Mouse (Mus musculus): Measurements from ENCODE around the gene Syt11. TPM values are rescaled to one million over a fixed set of nuclear protein-coding genes. Genes with fewer than 3 reads are reported as not detected.
"Not testable (repeated sequence)": the region's sequence is repeated elsewhere in the genome, so short reads cannot be mapped to it uniquely, and the experiment has no call there.

The Syt11 gene
- polyA plus RNA-seq, 1 experiment = 3.6 TPM

GRCm38 (mm10) chr3:88717831-88718230, 57.1 kb downstream of the Syt11 start:
- DNase-seq (ENCODE audit: low read depth in 1 of 2, low spot score in 2 of 2) = no peak
- WGBS = 4% methylated on average over 1 of the region's 1 CpGs
- 0 out of 2 replicates have a peak, but pooled peaks cover 3% of the 10 kb centered on the region for H3K4me1 ChIP-seq (ENCODE audit: control insufficient read depth, insufficient read depth, insufficient read length)
- TF ChIP-seq CTCF (IDR thresholded peaks at IDR 0.05; ENCODE audit: extremely low read depth, insufficient read depth, insufficient read length, insufficient replicate concordance) = no peak
- no peak for TF ChIP-seq POLR2A (IDR thresholded peaks at IDR 0.05; ENCODE audit: low read depth, low read length)
- H3K36me3 ChIP-seq (ENCODE audit: control insufficient read depth, insufficient read depth, low read length) = peaks cover 8% of the 10 kb centered on the region
- no peak overlapping the region for H3K27ac ChIP-seq (ENCODE audit: insufficient read depth, low read length)
- H3K4me3 ChIP-seq (ENCODE audit: extremely low read depth, insufficient read depth, insufficient read length) = peak overlapping the region; percentile 73; the same call in 1 of the 2 replicates
- H3K27me3 ChIP-seq (ENCODE audit: control insufficient read depth, insufficient read depth, low read length) = no peaks in the 10 kb centered on the region

GRCm38 (mm10) chr3:88717198-88717798, 57.7 kb downstream of the Syt11 start:
- H3K36me3 ChIP-seq (ENCODE audit: control insufficient read depth, insufficient read depth, low read length) = peaks cover 11% of the 10 kb centered on the region

GRCm38 (mm10) chr3:88716399-88717197, 58.4 kb downstream of the Syt11 start, which contains the start of gene Rit1:
Gene Rit1, plus strand, starts transcription at chr3:88716838.
- WGBS = 1% methylated on average over 27 of the region's 27 CpGs

More at GRCm38 (mm10) chr3:88717198-88717798, 57.7 kb downstream of the Syt11 start:
- 0 out of 2 replicates have a peak, but pooled peaks cover 3% of the 10 kb centered on the region for H3K4me1 ChIP-seq (ENCODE audit: control insufficient read depth, insufficient read depth, insufficient read length)
- TF ChIP-seq CTCF (IDR thresholded peaks at IDR 0.05; ENCODE audit: extremely low read depth, insufficient read depth, insufficient read length, insufficient replicate concordance) = no peak
- TF ChIP-seq POLR2A (IDR thresholded peaks at IDR 0.05; ENCODE audit: low read depth, low read length) = no peak
- peak overlapping the region; percentile 38 for H3K27ac ChIP-seq (ENCODE audit: insufficient read depth, low read length)
- peak in 1 of 2 experiments; percentile 6 for DNase-seq (ENCODE audit: low read depth in 1 of 2, low spot score in 2 of 2)
- H3K4me3 ChIP-seq (ENCODE audit: extremely low read depth, insufficient read depth, insufficient read length) = peak overlapping the region; percentile 73
- 4% methylated on average over 9 of the region's 9 CpGs for WGBS
- no peaks in the 10 kb centered on the region for H3K27me3 ChIP-seq (ENCODE audit: control insufficient read depth, insufficient read depth, low read length)

GRCm38 (mm10) chr3:88715716-88716115, 59.2 kb downstream of the Syt11 start:
- not testable (repeated sequence) for H3K4me1 ChIP-seq (ENCODE audit: control insufficient read depth, insufficient read depth, insufficient read length); H3K4me3 ChIP-seq (ENCODE audit: extremely low read depth, insufficient read depth, insufficient read length); DNase-seq (ENCODE audit: low read depth in 1 of 2, low spot score in 2 of 2); H3K27me3 ChIP-seq (ENCODE audit: control insufficient read depth, insufficient read depth, low read length); H3K27ac ChIP-seq (ENCODE audit: insufficient read depth, low read length)
- H3K36me3 ChIP-seq (ENCODE audit: control insufficient read depth, insufficient read depth, low read length) = peaks cover 22% of the 10 kb centered on the region
- WGBS = 95% methylated on average over 5 of the region's 5 CpGs

More at GRCm38 (mm10) chr3:88716399-88717197, 58.4 kb downstream of the Syt11 start, which contains the start of gene Rit1:
- peaks cover 15% of the 10 kb centered on the region for H3K36me3 ChIP-seq (ENCODE audit: control insufficient read depth, insufficient read depth, low read length)
- 0 out of 2 replicates have a peak, but pooled peaks cover 3% of the 10 kb centered on the region for H3K4me1 ChIP-seq (ENCODE audit: control insufficient read depth, insufficient read depth, insufficient read length)
- peak within 1 kb of the TSS; percentile 73 for H3K4me3 ChIP-seq (ENCODE audit: extremely low read depth, insufficient read depth, insufficient read length)
- peak; percentile 69 to 80 for DNase-seq (ENCODE audit: low read depth in 1 of 2, low spot score in 2 of 2)
- peak within 1 kb of the TSS; percentile 38 for H3K27ac ChIP-seq (ENCODE audit: insufficient read depth, low read length)
- TF ChIP-seq CTCF (IDR thresholded peaks at IDR 0.05; ENCODE audit: extremely low read depth, insufficient read depth, insufficient read length, insufficient replicate concordance) (no peak), POLR2A (IDR thresholded peaks at IDR 0.05; ENCODE audit: low read depth, low read length) (peak; percentile 52; the same call in 1 of the 2 replicates)
- no peaks in the 10 kb centered on the region for H3K27me3 ChIP-seq (ENCODE audit: control insufficient read depth, insufficient read depth, low read length)

GRCm38 (mm10) chr3:88714725-88715124, 60.2 kb downstream of the Syt11 start:
- H3K36me3 ChIP-seq (ENCODE audit: control insufficient read depth, insufficient read depth, low read length) = peaks cover 27% of the 10 kb centered on the region
- 87% methylated on average over 2 of the region's 2 CpGs for WGBS

GRCm38 (mm10) chr3:88713709-88714108, 61.3 kb downstream of the Syt11 start:
- 94% methylated on average over 4 of the region's 4 CpGs for WGBS
- no peaks in the 10 kb centered on the region for H3K27me3 ChIP-seq (ENCODE audit: control insufficient read depth, insufficient read depth, low read length)
- TF ChIP-seq CTCF (IDR thresholded peaks at IDR 0.05; ENCODE audit: extremely low read depth, insufficient read depth, insufficient read length, insufficient replicate concordance) (no peak), POLR2A (IDR thresholded peaks at IDR 0.05; ENCODE audit: low read depth, low read length) (no peak)
- H3K4me1 ChIP-seq (ENCODE audit: control insufficient read depth, insufficient read depth, insufficient read length) = 0 out of 2 replicates have a peak, but pooled peaks cover 3% of the 10 kb centered on the region
- H3K36me3 ChIP-seq (ENCODE audit: control insufficient read depth, insufficient read depth, low read length) = peaks cover 32% of the 10 kb centered on the region
- no peak overlapping the region for H3K27ac ChIP-seq (ENCODE audit: insufficient read depth, low read length)
- DNase-seq (ENCODE audit: low read depth in 1 of 2, low spot score in 2 of 2) = no peak
- H3K4me3 ChIP-seq (ENCODE audit: extremely low read depth, insufficient read depth, insufficient read length) = no peak overlapping the region

More at GRCm38 (mm10) chr3:88714725-88715124, 60.2 kb downstream of the Syt11 start:
- DNase-seq (ENCODE audit: low read depth in 1 of 2, low spot score in 2 of 2) = no peak
- TF ChIP-seq POLR2A (IDR thresholded peaks at IDR 0.05; ENCODE audit: low read depth, low read length) (no peak), CTCF (IDR thresholded peaks at IDR 0.05; ENCODE audit: extremely low read depth, insufficient read depth, insufficient read length, insufficient replicate concordance) (no peak)
- Histone ChIP-seq H3K4me3 (ENCODE audit: extremely low read depth, insufficient read depth, insufficient read length) (no peak overlapping the region), H3K4me1 (ENCODE audit: control insufficient read depth, insufficient read depth, insufficient read length) (0 out of 2 replicates have a peak, but pooled peaks cover 3% of the 10 kb centered on the region), H3K27ac (ENCODE audit: insufficient read depth, low read length) (no peak overlapping the region), H3K27me3 (ENCODE audit: control insufficient read depth, insufficient read depth, low read length) (no peaks in the 10 kb centered on the region)

Data from spleen, adult 2 months (tissue).